Mouse (Mus musculus) hindbrain, embryonic 16.5 days (tissue): Measurements from ENCODE around the gene Cfap43. TPM values are rescaled to one million over a fixed set of nuclear protein-coding genes. Genes with fewer than 3 reads are reported as not detected.

Experiments used
- ATAC-seq: fragments of 200-750 bp; cut with Nextera tagmentation; 2 replicates; pipeline ENCODE4 v1.8.0; 2017; ENCODE audit warnings: moderate TSS enrichment, moderate library complexity
- H3K27ac ChIP-seq: fragments of 300-500 bp; sonication (generic); 2 replicates; pipeline ENCODE4 v1.5.1; 2014; ENCODE audit warnings: low read depth, mild to moderate bottlenecking, control low read depth, low read length, moderate library complexity
- H3K27me3 ChIP-seq: fragments of 300-500 bp; sonication (generic); replicated peaks from 2 replicates; pipeline ENCODE4 v1.6.1; 2014; ENCODE audit warnings: low read length; ENCODE audit not compliant: control insufficient read depth, insufficient read depth
- H3K36me3 ChIP-seq: fragments of 300-500 bp; sonication (generic); 2 replicates; pipeline ENCODE4 v1.6.1; 2014; ENCODE audit warnings: mild to moderate bottlenecking, low read length, moderate library complexity, mixed read lengths; ENCODE audit not compliant: control insufficient read depth, insufficient read depth
- H3K4me1 ChIP-seq: fragments of 300-500 bp; sonication (generic); 2 replicates; pipeline ENCODE4 v1.6.1; 2014; ENCODE audit warnings: low read depth, low read length; ENCODE audit not compliant: control insufficient read depth, insufficient read depth
- H3K4me2 ChIP-seq: fragments of 300-500 bp; sonication (generic); 2 replicates; pipeline ENCODE4 v1.6.1; 2014; ENCODE audit warnings: mild to moderate bottlenecking, low read length, control low read depth, moderate library complexity
- H3K4me3 ChIP-seq: fragments of 300-500 bp; sonication (generic); 2 replicates; pipeline ENCODE4 v1.5.1; 2014; ENCODE audit warnings: mild to moderate bottlenecking, low read length, control low read depth, moderate library complexity
- H3K9ac ChIP-seq: fragments of 300-500 bp; sonication (generic); 2 replicates; pipeline ENCODE4 v1.6.1; 2014; ENCODE audit warnings: low read depth, mild to moderate bottlenecking, control low read depth, low read length, moderate library complexity
- H3K9me3 ChIP-seq: fragments of 300-500 bp; sonication (generic); 2 replicates; pipeline ENCODE4 v1.6.1; 2014; ENCODE audit warnings: mild to moderate bottlenecking, low read length, moderate library complexity; ENCODE audit not compliant: control insufficient read depth
- WGBS: fragments of 180-500 bp; shearing (Covaris S2); extraction: QIAGEN DNeasy Blood & Tissue Kit; methylation state at CpG from one replicate; pipeline ENCODE4 v1.1.7; 2014; 5-methylcytosine and 5-hydroxymethylcytosine counted together
- polyA plus RNA-seq: library from polyadenylated mRNA; unstranded; fragments of >200 nt; fragmentation: Nextera tagmentation; extraction: Ambion mirVana; gene quantifications from 2 replicates; pipeline ENCODE4 v1.2.1, GENCODE M21; 2015

Gene Cfap43
- polyA plus RNA-seq, 1 experiment from 2014 or later: 3.0 TPM

DNA sequence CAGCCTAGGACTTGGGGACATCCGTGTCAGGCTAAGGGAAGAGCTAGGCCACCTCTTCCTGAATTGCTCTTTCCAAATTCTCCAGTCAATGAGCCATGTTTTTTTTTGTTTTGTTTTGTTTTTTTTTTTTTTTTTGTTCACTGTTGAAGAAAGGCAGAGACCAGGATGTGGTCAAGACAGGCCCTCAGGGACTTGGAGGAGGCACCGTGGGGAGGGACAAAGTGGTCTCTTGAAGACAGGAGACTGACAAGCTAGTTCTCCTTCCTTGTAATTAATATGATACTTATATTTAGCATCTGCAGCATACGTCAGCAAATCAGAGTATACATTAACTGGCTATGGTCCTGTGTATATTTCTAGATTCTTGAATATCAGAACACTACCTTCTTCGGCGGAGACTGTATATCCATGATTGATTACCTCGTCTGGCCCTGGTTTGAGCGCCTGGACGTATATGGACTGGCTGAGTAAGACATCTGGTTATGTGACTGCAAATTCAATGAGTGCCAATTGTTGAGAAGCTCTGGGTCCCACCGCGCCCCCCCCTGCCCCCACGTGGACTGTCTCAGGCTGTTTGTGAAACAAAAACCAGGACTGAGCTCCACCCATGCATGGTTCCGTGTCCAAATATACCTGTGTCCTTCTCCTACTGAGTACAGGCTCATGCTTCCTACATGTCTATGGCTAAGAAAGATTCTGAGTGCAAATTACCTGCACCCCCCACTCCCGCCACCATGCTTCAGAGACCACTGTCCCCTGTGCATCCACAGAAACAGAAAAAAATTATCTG lies 34.6 kb downstream of the Cfap43 start:
- WGBS: 76% methylated on average over 13 of the region's 13 CpGs
- H3K27ac ChIP-seq: no peak overlapping the region
- no peak overlapping the region for H3K4me3 ChIP-seq
- H3K36me3 ChIP-seq: no peaks in the 10 kb centered on the region
- H3K9ac ChIP-seq: no peak overlapping the region
- ATAC-seq: no peak
- no peaks in the 10 kb centered on the region for H3K27me3 ChIP-seq
- no peak overlapping the region for H3K4me2 ChIP-seq
- no peaks in the 10 kb centered on the region for H3K9me3 ChIP-seq
- H3K4me1 ChIP-seq: no peaks in the 10 kb centered on the region

- Histone ChIP-seq H3K4me2 (no peak overlapping the region), H3K4me3 (no peak overlapping the region), H3K36me3 (no peaks in the 10 kb centered on the region), H3K9ac (no peak overlapping the region), H3K27ac (no peak overlapping the region), H3K27me3 (no peaks in the 10 kb centered on the region), H3K9me3 (no peaks in the 10 kb centered on the region), H3K4me1 (no peaks in the 10 kb centered on the region)
- ATAC-seq: peak; percentile 45
- 67% methylated on average over 9 of the region's 9 CpGs for WGBS
These were observed 36.2 kb downstream of the Cfap43 start for GRCm38 (mm10) chr19:47882882-47883254.

DNA sequence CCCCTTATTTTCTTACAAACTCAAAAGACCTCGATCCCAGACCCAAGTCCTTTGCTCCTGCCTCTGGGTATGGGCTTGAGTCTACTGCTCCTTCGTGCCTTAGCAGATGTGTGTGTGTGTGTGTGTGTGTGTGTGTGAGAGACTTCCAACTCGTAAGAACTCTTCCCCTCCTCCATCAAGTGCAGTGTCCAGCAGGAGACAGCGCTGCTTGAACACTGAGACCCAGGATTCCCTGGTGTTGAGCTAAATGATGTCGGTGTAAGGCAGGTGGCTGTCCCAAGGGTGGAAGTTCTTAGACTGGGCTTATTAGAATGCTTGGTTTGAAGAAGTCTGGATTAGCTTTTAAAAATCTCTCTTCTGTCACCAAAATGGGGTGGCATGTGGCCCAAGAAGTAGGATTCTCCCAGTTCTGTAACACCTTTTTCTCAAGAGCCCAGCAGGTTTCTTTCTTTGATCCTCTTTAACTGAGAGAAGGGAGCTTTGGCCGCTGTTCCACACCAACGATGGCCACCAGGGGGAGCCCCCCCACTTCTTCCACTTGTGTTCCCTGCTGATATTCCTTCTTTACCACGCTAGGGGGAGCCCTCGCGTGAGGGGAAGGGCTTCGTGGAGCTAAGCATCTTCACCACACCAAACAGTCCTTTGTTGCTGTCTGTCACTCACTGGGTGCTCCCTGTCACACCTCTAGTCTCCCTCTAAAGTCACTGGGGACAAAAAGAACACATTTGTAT lies 36.8 kb downstream of the Cfap43 start:
- H3K4me1 ChIP-seq: no peaks in the 10 kb centered on the region
- 26% methylated on average over 11 of the region's 11 CpGs for WGBS
- peak; percentile 73 for ATAC-seq
- H3K9ac ChIP-seq: no peak overlapping the region
- H3K27ac ChIP-seq: no peak overlapping the region
- H3K27me3 ChIP-seq: no peaks in the 10 kb centered on the region
- H3K9me3 ChIP-seq: no peaks in the 10 kb centered on the region
- no peak overlapping the region for H3K4me3 ChIP-seq
- H3K4me2 ChIP-seq: no peak overlapping the region
- H3K36me3 ChIP-seq: no peaks in the 10 kb centered on the region

GRCm38 (mm10) chr19:47881538-47881937 lies 37.5 kb downstream of the Cfap43 start:
- Histone ChIP-seq H3K27me3 (no peaks in the 10 kb centered on the region), H3K4me2 (no peak overlapping the region), H3K36me3 (no peaks in the 10 kb centered on the region), H3K4me3 (no peak overlapping the region), H3K9ac (no peak overlapping the region), H3K4me1 (no peaks in the 10 kb centered on the region), H3K27ac (no peak overlapping the region), H3K9me3 (no peaks in the 10 kb centered on the region)
- 89% methylated on average over 7 of the region's 7 CpGs for WGBS
- no peak for ATAC-seq

DNA sequence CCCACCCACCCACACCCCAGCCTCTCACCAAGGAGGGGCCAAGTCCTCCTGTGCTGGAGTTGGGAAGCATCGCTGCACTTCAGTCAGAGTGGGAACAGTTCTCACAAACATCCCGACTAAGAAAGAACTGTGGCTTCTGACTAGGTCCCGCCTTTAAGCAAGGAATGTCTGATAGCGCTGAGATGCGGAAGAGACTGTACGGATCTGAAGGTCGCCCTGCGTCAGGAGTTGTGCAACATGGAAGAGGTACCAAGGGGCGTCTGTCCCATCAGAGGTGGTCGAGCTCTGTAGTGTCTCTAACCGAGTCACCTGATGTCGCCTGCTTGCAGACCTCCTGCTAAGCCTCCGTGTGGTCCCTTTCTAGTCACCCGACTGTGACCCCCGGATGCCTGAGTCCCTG lies 42.8 kb downstream of the Cfap43 start:
- no peak overlapping the region for H3K4me3 ChIP-seq
- no peak for ATAC-seq
- no peak overlapping the region for H3K4me2 ChIP-seq
- WGBS: 79% methylated on average over 15 of the region's 15 CpGs
- no peaks in the 10 kb centered on the region for H3K27me3 ChIP-seq
- H3K27ac ChIP-seq: no peak overlapping the region
- H3K9ac ChIP-seq: no peak overlapping the region
- H3K4me1 ChIP-seq: no peaks in the 10 kb centered on the region
- no peaks in the 10 kb centered on the region for H3K9me3 ChIP-seq
- no peaks in the 10 kb centered on the region for H3K36me3 ChIP-seq

GRCm38 (mm10) chr19:47871515-47871914 lies 47.6 kb downstream of the Cfap43 start:
- H3K4me3 ChIP-seq: no peak overlapping the region
- no peak overlapping the region for H3K9ac ChIP-seq
- no peak overlapping the region for H3K4me2 ChIP-seq
- no peak for ATAC-seq
- H3K27ac ChIP-seq: no peak overlapping the region
- H3K4me1 ChIP-seq: no peaks in the 10 kb centered on the region
- 28% methylated on average over 10 of the region's 10 CpGs for WGBS
- no peaks in the 10 kb centered on the region for H3K27me3 ChIP-seq
- H3K36me3 ChIP-seq: no peaks in the 10 kb centered on the region
- H3K9me3 ChIP-seq: no peaks in the 10 kb centered on the region

DNA sequence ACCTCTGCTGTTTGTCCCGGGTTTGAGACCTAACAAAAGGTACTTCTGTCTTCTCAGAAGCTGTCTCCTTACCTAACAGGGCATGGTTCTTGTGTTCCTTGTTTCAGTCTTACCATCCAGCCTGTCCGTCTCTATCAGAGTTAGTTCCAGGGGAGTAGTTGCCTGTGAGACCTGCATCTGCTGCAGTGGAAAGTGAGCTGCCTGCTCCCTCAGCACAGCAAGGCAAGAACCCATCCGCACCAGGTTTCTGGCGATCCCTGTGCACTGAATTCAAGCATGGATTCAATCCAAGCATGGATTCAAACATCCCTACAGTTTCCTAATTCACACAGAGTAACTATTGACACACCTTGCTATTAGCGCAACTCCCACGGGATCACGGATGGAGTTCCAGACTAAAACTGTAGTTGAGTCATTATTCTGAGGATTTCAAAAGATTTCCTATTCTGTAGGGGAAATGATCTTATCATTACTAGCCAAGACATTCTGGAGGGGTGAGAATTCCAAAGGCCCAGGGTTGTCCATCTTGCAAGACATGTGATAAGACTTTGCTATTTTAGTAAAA lies 48.9 kb downstream of the Cfap43 start:
- ATAC-seq: no peak
- Histone ChIP-seq H3K9ac (no peak overlapping the region), H3K27me3 (no peaks in the 10 kb centered on the region), H3K4me3 (no peak overlapping the region), H3K4me1 (peaks cover 3% of the 10 kb centered on the region; the same call in 1 of the 2 replicates), H3K36me3 (no peaks in the 10 kb centered on the region), H3K9me3 (no peaks in the 10 kb centered on the region), H3K27ac (no peak overlapping the region), H3K4me2 (no peak overlapping the region)
- WGBS: 71% methylated on average over 7 of the region's 7 CpGs

GRCm38 (mm10) chr19:47869516-47869915 lies 49.6 kb downstream of the Cfap43 start:
- Histone ChIP-seq H3K27me3 (no peaks in the 10 kb centered on the region), H3K36me3 (no peaks in the 10 kb centered on the region), H3K4me2 (no peak overlapping the region), H3K4me1 (peaks cover 7% of the 10 kb centered on the region), H3K4me3 (no peak overlapping the region), H3K27ac (no peak overlapping the region), H3K9me3 (no peaks in the 10 kb centered on the region), H3K9ac (no peak overlapping the region)
- WGBS: 72% methylated on average over 3 of the region's 3 CpGs
- no peak for ATAC-seq

GRCm38 (mm10) chr19:47868951-47869350 lies 50.1 kb downstream of the Cfap43 start:
- Histone ChIP-seq H3K4me1 (peaks cover 7% of the 10 kb centered on the region), H3K9ac (no peak overlapping the region), H3K36me3 (no peaks in the 10 kb centered on the region), H3K4me3 (no peak overlapping the region), H3K9me3 (no peaks in the 10 kb centered on the region), H3K4me2 (no peak overlapping the region), H3K27me3 (no peaks in the 10 kb centered on the region), H3K27ac (no peak overlapping the region)
- ATAC-seq: no peak
- WGBS: 77% methylated on average over 4 of the region's 4 CpGs
